Mouse (Mus musculus): ENCODE measurements around the gene Ephx3.
A peak's percentile ranks its signal among the peaks of the same experiment; 100 is the strongest.

GRCm38 (mm10) chr17:32162112-32162850 is 27.1 kb downstream of the Ephx3 start:
- TF ChIP-seq CTCF (IDR thresholded peaks at IDR 0.05 in 2 of 3, conservative IDR thresholded peaks at IDR 0.05 in 1 of 3; ENCODE audit: control insufficient read depth in 1 of 3, insufficient read depth in 1 of 3, low read depth in 2 of 3, low read length in 3 of 3, poor library complexity in 1 of 3, severe bottlenecking in 1 of 3) (peak; percentile 22 to 61 (median 33); a peak in 5 of 6 replicates), UBTF (IDR thresholded peaks at IDR 0.05; ENCODE audit: borderline replicate concordance, insufficient read depth, low read depth, low read length) (no peak), MYB (IDR thresholded peaks at IDR 0.05; ENCODE audit: low read depth, low read length) (no peak), TBP (IDR thresholded peaks at IDR 0.05; ENCODE audit: low read depth, low read length) (no peak)

Measured in MEL (cell line).